Mouse (Mus musculus): ENCODE results near the gene Gpr161. TPM values are rescaled to one million over a fixed set of nuclear protein-coding genes. Genes with fewer than 3 reads are reported as not detected.

The Gpr161 gene
- total RNA-seq, 2 experiments from 2014 or later = 49.1 to 50.3 TPM

Other genes with a start within 250 kb of the Gpr161 start
- not detected for gene Tbx19, start 135.0 kb upstream of the Gpr161 start, total RNA-seq (2021)
- 1 to 10 TPM; 7.8 to 9.0 TPM for gene Sft2d2, start 101.4 kb upstream of the Gpr161 start, total RNA-seq (2021)
- gene Tiprl, start 58.8 kb upstream of the Gpr161 start, total RNA-seq (2021) = 10 to 100 TPM; 74.4 to 78.0 TPM
- gene Dcaf6, start 164.7 kb downstream of the Gpr161 start, total RNA-seq (2021) = 10 to 100 TPM; 79.2 to 81.0 TPM
- gene Mpc2, start 164.8 kb downstream of the Gpr161 start, total RNA-seq (2021) = 100 to 1,000 TPM; 124 to 128 TPM
- gene Adcy10, start 189.4 kb downstream of the Gpr161 start, total RNA-seq (2021) = under 1 TPM in 1 of 2 experiments, not detected in 1; 0.55 TPM

Measured in layer of hippocampus, postnatal 10 days (tissue).